Mouse (Mus musculus) cerebellum, postnatal 25 days (tissue): ENCODE measurements around the gene Rpl22.

Experiments used
- DNase-seq, 2 experiments: peaks; one replicate each; pipeline ENCODE4 v3.0.0; 2021; ENCODE audit warnings: mixed read lengths in 2 of 2

Gene Rpl22

DNA sequence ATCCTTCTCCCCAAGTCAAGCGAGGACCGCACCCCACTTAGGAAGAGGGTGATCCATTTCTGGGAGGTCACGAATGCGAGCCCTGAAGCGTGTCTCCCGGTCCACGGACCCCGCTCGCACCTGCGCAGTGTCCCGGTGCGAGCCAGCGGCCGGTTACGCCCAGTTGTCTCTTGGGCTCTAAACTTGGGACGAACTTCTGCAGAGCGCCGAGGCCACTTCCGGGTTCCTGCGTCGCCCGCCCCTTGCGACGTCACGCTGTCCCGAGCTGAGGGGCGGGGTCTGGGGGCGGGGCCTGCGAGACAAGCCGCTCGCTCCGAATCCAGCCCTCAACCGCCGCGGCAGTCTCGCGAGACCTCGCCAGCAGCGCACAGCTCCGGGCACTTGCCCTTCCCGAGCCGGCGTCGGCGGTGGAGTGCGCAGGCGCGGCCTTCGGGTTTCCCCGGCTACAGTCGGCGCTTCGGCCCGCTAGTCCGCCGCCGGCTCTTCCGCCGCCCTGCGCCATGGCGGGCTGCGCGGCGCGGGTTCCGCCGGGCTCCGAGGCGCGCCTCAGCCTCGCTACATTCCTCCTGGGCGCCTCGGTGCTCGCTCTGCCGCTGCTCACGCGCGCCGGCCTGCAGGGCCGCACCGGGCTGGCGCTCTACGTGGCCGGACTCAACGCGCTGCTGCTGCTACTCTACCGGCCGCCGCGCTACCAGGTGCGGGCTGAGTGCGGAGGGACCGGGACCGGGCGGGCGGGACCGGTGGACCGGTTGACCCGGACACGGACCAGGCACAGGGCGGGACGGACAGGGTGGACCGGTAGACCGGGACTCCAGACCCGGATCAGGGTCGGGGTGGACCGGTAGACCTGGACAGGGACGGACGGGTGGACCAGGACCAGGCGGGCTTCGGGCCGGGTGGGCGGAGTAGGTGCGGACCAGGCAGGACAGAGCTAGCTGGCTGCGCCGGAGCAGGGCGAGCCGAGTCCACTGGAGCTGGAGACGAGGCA, 28.4 kb upstream of the Rpl22 start, which contains the start of gene Icmt:
Gene Icmt, plus strand, starts transcription at position 354 of the 988 bp plus-strand sequence.
- DNase-seq = peak; percentile 100

DNA sequence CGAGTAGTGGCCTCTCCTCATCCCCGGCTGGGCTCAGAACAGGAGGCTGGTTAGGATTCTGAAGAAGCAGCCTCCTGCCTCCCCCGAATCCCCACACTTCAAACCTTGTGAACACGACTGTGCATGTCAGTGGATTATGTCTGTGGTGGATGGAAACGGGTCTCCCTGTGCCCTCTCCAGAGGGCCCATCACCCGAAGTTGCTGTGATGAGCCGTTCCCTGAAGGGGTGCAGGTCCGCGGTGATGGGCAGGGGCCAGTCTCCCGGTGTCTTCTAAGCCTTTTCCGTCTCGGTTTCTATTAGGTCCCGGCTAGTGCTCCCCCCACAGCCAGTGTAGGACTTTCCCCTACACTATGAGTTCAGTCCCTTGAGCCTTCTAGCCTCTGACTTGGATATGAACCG, 26.7 kb upstream of the Rpl22 start:
- no peak for DNase-seq

DNA sequence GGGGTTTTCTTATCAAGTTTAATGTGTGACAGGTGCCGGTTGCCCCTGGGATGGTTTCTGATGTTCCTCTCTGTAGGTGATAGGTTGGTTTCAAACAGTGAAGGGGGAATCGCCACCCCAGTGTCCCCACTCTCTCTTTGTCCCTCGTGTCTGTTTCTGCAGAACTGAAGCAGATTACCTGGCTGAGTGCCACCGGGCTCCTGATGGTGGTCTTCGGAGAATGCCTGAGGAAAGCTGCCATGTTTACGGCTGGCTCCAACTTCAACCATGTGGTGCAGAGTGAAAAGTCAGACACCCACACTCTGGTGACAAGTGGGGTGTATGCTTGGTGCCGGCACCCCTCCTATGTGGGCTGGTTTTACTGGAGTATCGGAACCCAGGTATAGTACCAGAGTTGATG, 25.2 kb upstream of the Rpl22 start:
- DNase-seq = no peak

DNA sequence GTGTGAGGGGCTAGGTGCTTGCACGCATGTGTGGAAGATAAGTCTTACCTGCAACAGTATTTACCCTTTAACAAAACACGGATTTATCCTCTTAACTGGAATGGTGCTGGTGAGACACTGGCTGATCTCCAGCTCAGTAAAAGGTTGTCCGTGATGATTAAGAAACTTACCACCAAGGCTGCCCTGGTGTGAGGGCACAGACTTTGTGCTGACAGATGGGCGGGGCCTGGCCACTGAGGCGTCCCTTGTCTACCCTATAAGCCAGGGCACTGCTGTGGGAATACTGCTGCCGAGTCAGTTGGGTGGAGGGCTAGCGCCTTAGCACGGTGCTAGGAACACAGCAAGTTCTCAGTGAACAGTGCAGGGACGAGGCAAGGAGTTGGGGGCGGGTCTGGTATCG, 23.5 kb upstream of the Rpl22 start:
- no peak for DNase-seq

DNA sequence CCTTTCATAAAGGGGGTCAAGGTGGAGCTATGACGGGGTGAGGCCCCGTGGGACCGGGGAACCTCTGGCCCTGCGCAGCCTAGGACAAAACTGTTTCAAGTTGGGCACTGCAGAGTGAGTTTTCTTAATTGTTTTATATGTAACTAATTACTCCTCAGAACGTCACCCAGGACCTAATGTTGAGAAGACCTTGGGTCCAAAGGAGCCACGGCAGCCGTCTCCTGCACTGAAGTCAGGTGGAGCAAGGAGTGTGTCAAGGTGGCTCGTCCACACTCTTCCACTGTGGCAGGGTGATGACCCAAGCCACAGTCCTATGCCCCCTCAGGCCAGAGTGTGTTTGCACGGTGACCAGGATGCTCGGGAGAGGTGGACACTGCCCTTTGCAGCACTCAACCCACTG, 22.4 kb upstream of the Rpl22 start:
- no peak for DNase-seq

DNA sequence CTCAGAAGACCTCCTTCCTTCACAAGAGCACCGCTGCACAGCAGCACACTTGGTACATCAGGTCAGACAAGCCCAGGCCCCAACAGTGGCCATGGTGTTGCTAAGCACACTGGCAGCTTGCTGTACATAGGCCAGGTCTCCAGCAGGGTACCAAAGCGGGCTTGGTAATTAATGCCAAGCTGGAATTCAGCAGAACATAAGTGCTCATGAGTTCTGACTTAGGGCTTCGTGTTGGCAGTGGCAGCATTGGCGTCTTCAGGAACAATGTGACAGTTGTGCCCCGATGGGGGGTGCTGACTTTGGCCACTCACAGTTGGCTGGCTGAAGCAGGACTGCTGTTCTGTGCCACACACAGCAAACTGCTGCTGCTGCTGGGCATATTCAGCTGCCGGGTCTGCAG, 20.9 kb upstream of the Rpl22 start:
- DNase-seq = peak in 1 of 2 experiments; percentile 48

DNA sequence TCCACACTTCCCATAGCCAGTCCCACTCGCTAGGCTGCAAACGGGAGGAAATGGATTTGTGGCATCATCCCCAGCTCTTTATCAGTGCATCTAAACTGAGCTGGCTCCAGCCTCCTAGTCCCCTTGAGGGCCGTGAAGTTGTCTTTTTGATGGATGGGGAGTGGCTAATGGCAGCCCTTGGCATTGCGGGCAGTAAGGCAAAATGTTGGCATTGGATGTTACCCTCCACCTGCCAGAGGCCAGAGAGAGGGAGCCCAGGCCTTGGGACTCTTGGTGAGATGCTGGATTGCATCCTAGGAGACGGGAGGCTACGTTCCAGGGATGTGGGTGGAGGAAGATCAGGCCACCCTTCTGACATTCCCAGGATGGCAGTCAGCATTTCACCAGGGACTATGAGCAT, 19.6 kb upstream of the Rpl22 start:
- no peak for DNase-seq

DNA sequence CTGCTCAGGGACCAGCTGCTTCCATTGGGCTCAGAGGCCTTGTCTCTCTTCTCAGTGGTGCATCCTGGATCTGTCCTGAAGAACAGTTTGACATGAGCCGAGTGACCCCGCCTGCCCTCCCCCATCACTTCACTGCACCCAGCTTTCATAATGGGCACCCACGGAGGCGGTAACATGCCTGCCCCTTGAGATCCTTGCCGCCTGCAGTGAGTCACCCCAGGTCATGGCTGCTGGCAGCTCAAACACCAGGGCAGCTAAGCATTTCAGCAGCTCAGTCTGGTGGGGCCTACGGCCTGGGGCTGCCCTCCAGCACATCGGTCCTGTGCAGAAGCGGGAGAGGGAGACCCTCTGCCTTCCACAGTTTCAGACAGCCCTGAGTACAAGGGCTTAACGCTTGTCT, 18.0 kb upstream of the Rpl22 start:
- DNase-seq = no peak

DNA sequence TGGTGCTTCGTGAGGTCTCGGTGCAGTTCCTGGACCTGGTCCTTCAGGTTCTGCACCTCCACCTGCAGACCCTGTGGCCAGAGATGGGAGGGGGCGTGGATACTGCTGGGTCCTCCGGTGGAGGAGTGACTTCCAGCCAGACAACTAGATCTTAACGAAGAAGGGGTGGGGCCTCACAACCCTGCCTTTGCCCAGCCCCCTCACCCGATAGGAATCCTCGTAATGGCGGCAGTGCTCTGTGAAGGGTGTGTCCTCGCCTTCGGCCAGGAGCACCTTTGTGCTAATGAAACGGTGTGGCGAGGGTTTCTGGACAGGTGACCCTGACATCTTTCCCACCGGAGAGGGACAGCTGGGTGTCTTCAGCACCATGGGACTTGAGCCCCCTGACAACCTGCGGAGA, 13.4 kb upstream of the Rpl22 start:
- DNase-seq = no peak

DNA sequence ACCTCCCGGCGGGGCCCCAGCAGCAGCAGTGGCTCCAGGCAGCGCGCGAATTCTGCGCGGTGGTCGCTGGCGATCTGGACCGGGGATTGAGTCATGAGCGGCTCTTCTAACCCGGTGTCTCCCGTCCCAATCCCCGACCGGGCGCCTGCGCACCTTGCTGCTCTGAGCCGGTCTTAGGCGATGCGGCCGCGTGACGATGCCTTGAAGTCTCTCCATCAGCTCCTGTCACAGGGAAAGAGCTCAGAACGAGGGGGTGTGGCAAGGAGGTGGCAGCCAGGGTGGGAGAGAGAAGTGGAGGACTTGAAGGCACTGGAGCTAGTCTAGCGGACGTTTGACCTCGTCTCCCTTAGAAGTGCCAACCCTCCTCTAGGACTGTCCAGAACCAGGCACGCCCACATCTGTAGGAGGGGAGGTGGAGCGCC, 12.3 kb upstream of the Rpl22 start:
- peak; percentile 27 to 32 for DNase-seq

DNA sequence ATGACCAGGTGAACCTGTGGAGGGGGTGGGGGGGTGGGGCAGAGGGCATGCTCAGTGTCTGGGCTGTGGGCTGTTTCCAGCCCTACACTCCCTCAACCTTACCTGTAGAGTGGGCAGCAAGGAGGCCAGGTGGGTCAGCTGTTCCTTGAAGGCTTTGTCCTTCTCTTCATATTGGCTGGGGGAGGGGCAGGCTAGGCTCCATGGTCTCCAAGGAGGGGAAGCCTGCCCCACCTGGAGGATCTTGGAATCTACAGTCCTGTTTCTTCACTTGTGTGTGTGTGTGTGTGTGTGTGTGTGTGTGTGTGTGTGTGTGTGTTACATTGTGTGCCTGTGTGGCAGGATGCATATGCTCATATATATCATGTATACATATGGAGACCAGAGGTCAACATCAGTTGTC, 11.6 kb upstream of the Rpl22 start:
- DNase-seq = peak in 1 of 2 experiments; percentile 42

DNA sequence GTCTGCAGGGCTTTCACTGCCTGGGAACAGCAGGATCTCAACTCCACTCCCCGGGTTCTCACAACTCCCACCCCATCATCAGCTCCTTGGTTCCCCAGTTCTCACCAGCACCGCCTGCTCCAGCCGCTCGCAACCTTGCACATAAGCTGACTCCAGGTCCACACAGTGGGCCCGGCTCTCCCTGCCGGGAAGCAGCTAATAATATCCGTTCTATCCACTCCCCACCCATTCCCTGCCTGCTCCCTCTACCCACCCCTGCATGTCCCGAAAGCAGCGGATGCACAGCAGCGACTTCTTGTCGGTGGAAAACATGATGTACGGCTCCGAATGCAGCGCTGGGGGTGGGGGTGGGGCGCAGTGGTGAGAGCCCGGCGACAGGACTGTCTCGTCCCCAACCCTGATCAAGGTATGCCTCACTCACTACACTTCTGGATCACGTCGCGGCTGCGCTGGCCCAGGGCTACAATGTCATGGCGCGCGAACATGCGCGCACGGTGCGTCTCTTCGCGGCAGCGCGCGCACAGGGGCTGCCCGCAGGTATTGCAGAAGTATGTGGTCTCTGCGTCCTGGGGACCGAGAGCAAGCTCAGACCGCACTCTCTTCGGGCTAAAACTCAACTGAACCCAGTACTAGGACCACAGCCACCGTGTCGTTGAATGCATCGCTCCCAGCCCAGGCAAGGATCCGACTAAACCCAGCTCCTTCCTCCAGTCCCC, 9.9 kb upstream of the Rpl22 start:
- no peak for DNase-seq

DNA sequence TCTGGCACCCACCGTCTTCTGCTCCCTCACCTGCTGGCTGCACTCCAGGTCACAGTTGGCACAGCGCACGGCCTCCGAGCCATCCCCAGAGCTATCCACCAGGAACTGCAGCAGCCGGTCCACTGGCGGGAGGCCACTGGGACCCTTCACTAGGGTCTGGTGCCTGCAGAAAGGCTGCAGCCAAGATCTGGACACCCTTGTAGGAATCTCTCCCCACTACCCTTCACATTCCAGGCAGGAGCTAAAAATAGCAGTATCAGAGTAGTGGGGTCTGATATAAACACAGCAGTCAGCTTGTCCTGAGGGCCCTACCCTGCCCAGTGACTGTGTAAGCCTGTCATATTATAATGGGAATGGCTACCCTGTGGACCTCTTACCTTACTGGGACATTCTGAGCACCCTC, 7.9 kb upstream of the Rpl22 start:
- peak in 1 of 2 experiments; percentile 45 for DNase-seq

DNA sequence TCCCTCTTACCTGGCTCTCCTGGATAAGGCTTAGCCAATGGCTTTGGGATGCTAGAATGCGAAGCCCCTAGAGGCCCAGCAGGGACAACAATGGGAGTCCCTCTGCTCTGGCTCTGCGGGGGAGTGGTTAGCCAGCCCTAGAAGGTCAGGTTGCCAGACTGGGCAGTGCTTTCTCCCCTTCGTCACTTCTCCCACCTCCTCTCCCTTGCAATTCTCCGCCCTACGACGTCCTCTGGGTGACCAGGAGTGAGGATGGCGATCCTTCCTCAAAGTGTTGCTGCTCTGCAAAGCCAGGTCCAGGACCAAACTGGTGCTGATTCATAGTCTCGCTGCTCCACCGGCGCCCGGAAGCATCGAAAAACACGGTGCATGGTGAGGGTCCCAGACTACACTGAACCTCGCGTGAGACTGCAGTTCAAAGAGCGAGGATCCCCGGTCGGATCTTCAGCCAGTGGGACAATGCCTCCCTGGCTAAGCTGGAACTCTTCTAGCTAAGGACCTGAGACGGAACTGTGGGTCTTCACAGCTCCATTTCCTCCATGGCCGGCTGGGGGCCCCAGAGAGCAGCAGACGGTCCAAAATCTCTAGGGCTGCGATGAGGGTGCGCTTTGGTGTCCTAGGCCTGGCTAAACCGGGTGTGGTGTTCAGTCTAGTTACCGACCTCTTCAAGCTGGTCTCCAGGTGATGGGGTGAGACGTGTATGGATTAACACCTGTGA, 6.9 kb upstream of the Rpl22 start, which contains the start of gene Rnf207:
Gene Rnf207, minus strand, starts transcription at position 477 of the 718 bp plus-strand sequence.
- DNase-seq = peak; percentile 77 to 82

DNA sequence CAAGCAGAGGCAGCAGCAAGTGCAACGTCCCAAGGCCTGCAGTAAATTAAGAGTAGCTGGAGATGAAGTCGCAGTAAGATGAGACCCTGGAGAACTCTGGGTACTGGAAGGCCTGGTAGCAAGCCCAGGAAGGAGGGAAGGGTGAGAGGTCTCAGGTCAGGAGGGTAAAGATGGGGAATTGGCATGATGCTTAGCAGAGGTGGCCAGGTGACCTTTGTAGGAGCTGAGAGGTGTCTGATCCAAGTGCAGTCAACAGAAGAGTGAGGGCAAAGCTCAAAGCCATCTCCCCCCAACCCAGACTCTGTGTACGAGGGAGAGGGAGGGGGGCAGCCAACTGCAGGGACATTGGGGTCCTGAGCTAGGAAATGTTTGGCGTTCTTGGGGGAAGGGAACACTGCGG, 4.1 kb upstream of the Rpl22 start:
- DNase-seq = no peak

DNA sequence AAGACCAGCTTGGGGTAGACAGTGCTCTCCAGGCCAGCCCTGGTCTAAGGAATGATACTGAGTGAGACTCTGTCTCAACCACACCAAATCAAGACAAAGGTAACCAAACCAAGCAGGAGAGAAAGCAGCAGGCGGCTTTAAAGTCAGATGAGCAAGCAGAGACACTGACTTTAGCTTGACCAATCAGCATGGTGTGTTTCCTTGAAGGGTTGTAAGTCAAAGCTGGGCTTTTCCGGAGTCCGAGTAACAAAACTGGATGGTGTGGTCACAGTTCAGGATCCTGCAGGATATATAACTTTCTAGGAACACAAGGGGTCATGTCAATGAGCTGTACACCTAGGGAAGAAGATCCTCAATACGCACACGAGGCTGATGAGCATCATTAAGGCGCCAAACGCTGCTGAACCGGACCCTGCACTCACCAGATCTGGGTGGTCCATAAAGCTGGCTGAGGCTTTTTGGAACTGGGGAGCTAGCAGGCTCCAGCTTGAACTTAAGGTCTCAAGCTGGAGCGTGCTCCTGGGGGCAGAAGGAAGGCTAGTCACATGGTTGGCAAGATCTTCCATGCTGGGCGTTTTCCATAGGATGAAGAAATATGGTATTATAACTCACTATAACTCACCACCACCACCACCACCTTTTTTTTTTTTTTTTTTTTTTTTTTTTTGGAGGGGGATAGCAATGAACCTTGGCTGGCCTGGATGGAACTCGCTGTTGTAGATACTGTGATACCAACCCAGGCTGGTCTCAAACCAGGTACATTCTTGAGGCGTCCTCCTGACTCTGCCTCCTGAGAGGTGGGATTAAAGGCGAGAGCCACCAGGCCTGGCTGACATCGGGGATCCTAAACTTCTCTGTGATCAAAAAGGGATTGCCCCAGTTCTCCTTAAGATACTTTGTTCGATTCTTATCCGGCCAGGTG, 640 bp upstream of the Rpl22 start:
- DNase-seq = no peak

DNA sequence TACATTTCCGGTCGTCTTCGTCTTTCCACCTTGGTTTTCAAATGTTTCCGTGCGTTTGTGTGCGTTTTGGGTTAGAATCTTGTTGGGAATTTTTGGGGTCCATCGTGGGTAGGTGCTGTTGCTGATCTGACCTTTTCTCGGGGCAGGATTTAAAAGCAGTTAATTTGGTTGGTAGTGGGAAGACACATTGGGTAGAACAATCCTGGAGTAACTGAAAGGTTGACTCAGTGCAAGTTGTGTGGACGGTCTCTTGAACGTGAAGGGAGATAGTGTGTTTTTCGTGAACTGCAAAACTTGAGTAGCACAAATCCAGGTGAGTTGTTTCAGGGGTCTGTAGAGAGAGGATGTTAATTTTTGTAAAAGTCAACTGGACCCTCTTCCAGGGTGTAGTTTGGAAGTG, 1.0 kb downstream of the Rpl22 start:
- DNase-seq = no peak

DNA sequence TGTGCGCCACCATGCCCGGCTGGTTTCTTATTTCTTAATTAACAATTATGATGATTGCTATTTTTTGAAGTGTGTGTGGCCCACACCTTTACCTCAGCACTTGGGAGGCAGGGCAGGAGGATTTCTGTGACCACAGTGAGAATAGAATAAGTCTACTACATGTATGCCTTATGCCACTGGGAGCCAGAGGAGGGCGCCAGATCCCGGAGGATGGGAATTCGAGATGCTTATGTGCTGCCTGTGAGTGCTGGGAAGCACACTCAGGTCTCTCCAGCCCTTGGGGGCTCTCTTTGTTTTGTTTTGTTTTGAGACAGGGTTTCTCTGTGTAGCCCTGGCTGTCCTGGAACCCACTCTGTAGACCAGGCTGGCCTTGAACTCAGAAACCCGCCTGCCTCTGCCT, 3.1 kb downstream of the Rpl22 start:
- DNase-seq = peak; percentile 52 to 74

DNA sequence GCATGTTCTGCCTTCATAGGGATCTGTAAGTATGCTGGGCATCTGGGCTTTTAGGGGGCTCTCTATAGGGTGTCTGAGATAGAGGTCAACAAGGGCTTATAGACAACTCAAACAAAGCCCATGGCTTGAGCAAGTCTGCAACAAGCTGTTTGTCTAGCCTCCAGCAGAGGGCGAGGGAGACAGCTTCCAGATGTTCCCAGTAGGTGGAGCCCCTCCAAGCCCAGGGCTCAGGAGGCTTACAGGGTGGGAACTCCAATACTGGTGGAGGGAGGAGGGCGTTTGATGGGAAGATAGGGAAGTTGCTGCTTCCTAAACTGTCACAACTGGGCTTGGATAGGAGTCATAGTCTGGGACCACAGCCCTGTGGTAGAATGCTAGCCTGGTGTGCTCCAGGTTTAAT, 7.4 kb downstream of the Rpl22 start:
- peak in 1 of 2 experiments; percentile 49 for DNase-seq

DNA sequence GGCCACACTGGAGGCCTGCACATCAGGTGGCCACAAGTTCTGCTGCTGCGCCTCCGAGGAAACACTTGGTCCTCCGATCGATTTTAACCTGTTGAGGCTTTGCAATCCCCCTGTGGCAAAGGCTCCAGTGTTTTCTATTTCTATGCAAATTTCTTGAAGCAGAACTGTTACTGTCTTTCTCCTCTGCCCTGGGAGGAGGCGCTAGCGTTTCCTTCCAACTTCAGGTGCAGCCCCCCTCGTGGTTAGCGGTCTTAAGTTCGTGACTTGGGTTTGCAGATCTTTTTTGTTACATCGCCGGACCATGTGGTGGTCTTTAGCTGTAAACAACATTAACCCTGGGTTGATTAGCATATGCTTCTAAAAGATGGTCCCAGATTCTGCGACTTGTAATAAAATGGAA, 8.0 kb downstream of the Rpl22 start:
- no peak for DNase-seq

DNA sequence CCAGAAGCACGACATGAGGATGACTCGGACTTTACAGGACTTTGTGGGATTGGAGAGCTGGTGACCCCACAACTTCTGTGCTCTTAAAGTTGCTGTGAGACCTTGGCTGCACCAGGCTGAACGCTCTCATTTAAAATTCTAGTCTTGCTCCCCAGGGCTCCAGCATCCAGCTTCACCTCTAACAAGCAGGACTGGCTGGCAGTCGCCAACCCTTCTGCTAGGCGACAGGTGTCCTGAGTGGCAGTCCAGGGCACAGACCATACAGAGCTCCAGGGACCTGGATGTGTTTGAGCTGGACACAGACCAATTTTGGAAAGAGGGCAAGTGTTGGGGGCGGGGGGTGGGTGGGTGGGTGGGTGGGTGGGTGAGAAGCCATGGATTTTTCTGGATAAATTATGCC, 12.2 kb downstream of the Rpl22 start:
- DNase-seq = no peak
